Mouse (Mus musculus): ENCODE data around the gene Stag1. TPM values are rescaled to one million over a fixed set of nuclear protein-coding genes. Genes with fewer than 3 reads are reported as not detected.
A peak's percentile ranks its signal among the peaks of the same experiment; 100 is the strongest.

Stag1 gene
- total RNA-seq, 1 experiment = 47.9 TPM

- Histone ChIP-seq H3K9me3 (ENCODE audit: control insufficient read depth, insufficient read depth, low read depth, low read length) (no peaks in the 10 kb centered on the region), H3K4me1 (ENCODE audit: control insufficient read depth in 2 of 2, insufficient read depth in 2 of 2, low read length in 2 of 2, poor library complexity in 1 of 2) (0 out of 4 replicates have a peak, but pooled peaks cover 0 to 2% of the 10 kb centered on the region in 2 experiments), H3K36me3 (ENCODE audit: control insufficient read depth, insufficient read depth, low read length, poor library complexity, severe bottlenecking) (no peaks in the 10 kb centered on the region), H3K9ac (ENCODE audit: insufficient read depth, low read depth, low read length, poor library complexity, severe bottlenecking) (no peak overlapping the region), H3K4me3 (ENCODE audit: insufficient read depth in 1 of 2, low read depth in 1 of 2, low read length in 2 of 2, poor library complexity in 1 of 2, severe bottlenecking in 1 of 2) (no peak overlapping the region), H3K27ac (ENCODE audit: insufficient read depth, low read depth, low read length, poor library complexity, severe bottlenecking) (no peak overlapping the region)
- in situ Hi-C loops (cut with MboI; ENCODE audit: low sequenced_read_pairs in 2 of 2, unreplicated experiment in 2 of 2) = no loop called here
- TF ChIP-seq ZC3H11A (IDR thresholded peaks at IDR 0.05; ENCODE audit: borderline replicate concordance, low read depth, low read length) = no peak
- TF ChIP-seq HCFC1 (IDR thresholded peaks at IDR 0.05; ENCODE audit: borderline replicate concordance, insufficient read depth, low read length) = no peak
- no peak for TF ChIP-seq MAFK (IDR thresholded peaks at IDR 0.05; ENCODE audit: insufficient read depth, low read depth, low read length)
- DNase-seq (ENCODE audit: low read depth, low spot score) = no peak
These were observed 24.3 kb upstream of the Stag1 start for GRCm38 (mm10) chr9:100573300-100573699.

GRCm38 (mm10) chr9:100573942-100574341 is 23.7 kb upstream of the Stag1 start:
- no peaks in the 10 kb centered on the region for H3K36me3 ChIP-seq (ENCODE audit: control insufficient read depth, insufficient read depth, low read length, poor library complexity, severe bottlenecking)
- no peak overlapping the region for H3K4me3 ChIP-seq (ENCODE audit: insufficient read depth in 1 of 2, low read depth in 1 of 2, low read length in 2 of 2, poor library complexity in 1 of 2, severe bottlenecking in 1 of 2)
- in situ Hi-C loops (cut with MboI; ENCODE audit: low sequenced_read_pairs in 2 of 2, unreplicated experiment in 2 of 2) = no loop called here
- TF ChIP-seq MAFK (IDR thresholded peaks at IDR 0.05; ENCODE audit: insufficient read depth, low read depth, low read length) (no peak), CHD2 (IDR thresholded peaks at IDR 0.05; ENCODE audit: low read depth, low read length) (no peak), ZC3H11A (IDR thresholded peaks at IDR 0.05; ENCODE audit: borderline replicate concordance, low read depth, low read length) (no peak), ZNF384 (IDR thresholded peaks at IDR 0.05; ENCODE audit: low read depth, low read length) (no peak), HCFC1 (IDR thresholded peaks at IDR 0.05; ENCODE audit: borderline replicate concordance, insufficient read depth, low read length) (no peak)
- H3K4me1 ChIP-seq (ENCODE audit: control insufficient read depth in 2 of 2, insufficient read depth in 2 of 2, low read length in 2 of 2, poor library complexity in 1 of 2) = 0 out of 4 replicates have a peak, but pooled peaks cover 0 to 2% of the 10 kb centered on the region in 2 experiments
- DNase-seq (ENCODE audit: low read depth, low spot score) = no peak
- no peaks in the 10 kb centered on the region for H3K9me3 ChIP-seq (ENCODE audit: control insufficient read depth, insufficient read depth, low read depth, low read length)
- no peak overlapping the region for H3K9ac ChIP-seq (ENCODE audit: insufficient read depth, low read depth, low read length, poor library complexity, severe bottlenecking)
- no peak overlapping the region for H3K27ac ChIP-seq (ENCODE audit: insufficient read depth, low read depth, low read length, poor library complexity, severe bottlenecking)

- no peak overlapping the region for H3K27ac ChIP-seq (ENCODE audit: insufficient read depth, low read depth, low read length, poor library complexity, severe bottlenecking)
- no peaks in the 10 kb centered on the region for H3K9me3 ChIP-seq (ENCODE audit: control insufficient read depth, insufficient read depth, low read depth, low read length)
- peak; percentile 44 for DNase-seq (ENCODE audit: low read depth, low spot score)
- no peaks in the 10 kb centered on the region for H3K36me3 ChIP-seq (ENCODE audit: control insufficient read depth, insufficient read depth, low read length, poor library complexity, severe bottlenecking)
- in situ Hi-C loops (cut with MboI; ENCODE audit: low sequenced_read_pairs in 2 of 2, unreplicated experiment in 2 of 2) = no loop called here
- no peak overlapping the region for H3K4me3 ChIP-seq (ENCODE audit: insufficient read depth in 1 of 2, low read depth in 1 of 2, low read length in 2 of 2, poor library complexity in 1 of 2, severe bottlenecking in 1 of 2)
- TF ChIP-seq MAFK (IDR thresholded peaks at IDR 0.05; ENCODE audit: insufficient read depth, low read depth, low read length) (no peak), HCFC1 (IDR thresholded peaks at IDR 0.05; ENCODE audit: borderline replicate concordance, insufficient read depth, low read length) (no peak), ZNF384 (IDR thresholded peaks at IDR 0.05; ENCODE audit: low read depth, low read length) (no peak), CHD2 (IDR thresholded peaks at IDR 0.05; ENCODE audit: low read depth, low read length) (no peak), ZC3H11A (IDR thresholded peaks at IDR 0.05; ENCODE audit: borderline replicate concordance, low read depth, low read length) (no peak)
- H3K4me1 ChIP-seq (ENCODE audit: control insufficient read depth in 2 of 2, insufficient read depth in 2 of 2, low read length in 2 of 2, poor library complexity in 1 of 2) = peaks cover 6 to 8% of the 10 kb centered on the region in 2 experiments; a peak in 3 of 4 replicates
- H3K9ac ChIP-seq (ENCODE audit: insufficient read depth, low read depth, low read length, poor library complexity, severe bottlenecking) = no peak overlapping the region
These were observed 17.3 kb upstream of the Stag1 start for GRCm38 (mm10) chr9:100580196-100580740.

- Histone ChIP-seq H3K9me3 (ENCODE audit: control insufficient read depth, insufficient read depth, low read depth, low read length) (no peaks in the 10 kb centered on the region), H3K9ac (ENCODE audit: insufficient read depth, low read depth, low read length, poor library complexity, severe bottlenecking) (no peak overlapping the region), H3K4me3 (ENCODE audit: insufficient read depth in 1 of 2, low read depth in 1 of 2, low read length in 2 of 2, poor library complexity in 1 of 2, severe bottlenecking in 1 of 2) (no peak overlapping the region), H3K27ac (ENCODE audit: insufficient read depth, low read depth, low read length, poor library complexity, severe bottlenecking) (no peak overlapping the region), H3K36me3 (ENCODE audit: control insufficient read depth, insufficient read depth, low read length, poor library complexity, severe bottlenecking) (no peaks in the 10 kb centered on the region), H3K4me1 (ENCODE audit: control insufficient read depth in 2 of 2, insufficient read depth in 2 of 2, low read length in 2 of 2, poor library complexity in 1 of 2) (peaks cover 6 to 8% of the 10 kb centered on the region in 2 experiments; a peak in 3 of 4 replicates)
- TF ChIP-seq MAFK (IDR thresholded peaks at IDR 0.05; ENCODE audit: insufficient read depth, low read depth, low read length) (no peak), HCFC1 (IDR thresholded peaks at IDR 0.05; ENCODE audit: borderline replicate concordance, insufficient read depth, low read length) (no peak), ZNF384 (IDR thresholded peaks at IDR 0.05; ENCODE audit: low read depth, low read length) (no peak), ZC3H11A (IDR thresholded peaks at IDR 0.05; ENCODE audit: borderline replicate concordance, low read depth, low read length) (no peak), CHD2 (IDR thresholded peaks at IDR 0.05; ENCODE audit: low read depth, low read length) (no peak)
- peak; percentile 41 for DNase-seq (ENCODE audit: low read depth, low spot score)
- in situ Hi-C loops (cut with MboI; ENCODE audit: low sequenced_read_pairs in 2 of 2, unreplicated experiment in 2 of 2) = no loop called here
These were observed 15.8 kb upstream of the Stag1 start for GRCm38 (mm10) chr9:100581543-100582492.
